Mouse (Mus musculus): ENCODE results near the gene Cox10. TPM values are rescaled to one million over a fixed set of nuclear protein-coding genes. Genes with fewer than 3 reads are reported as not detected.
"Not testable (repeated sequence)": the region's sequence is repeated elsewhere in the genome, so short reads cannot be mapped to it uniquely, and the experiment has no call there.

The Cox10 gene
- total RNA-seq (2022), result 10 to 100 TPM; 17.0 to 20.5 (median 19.6) TPM

DNA sequence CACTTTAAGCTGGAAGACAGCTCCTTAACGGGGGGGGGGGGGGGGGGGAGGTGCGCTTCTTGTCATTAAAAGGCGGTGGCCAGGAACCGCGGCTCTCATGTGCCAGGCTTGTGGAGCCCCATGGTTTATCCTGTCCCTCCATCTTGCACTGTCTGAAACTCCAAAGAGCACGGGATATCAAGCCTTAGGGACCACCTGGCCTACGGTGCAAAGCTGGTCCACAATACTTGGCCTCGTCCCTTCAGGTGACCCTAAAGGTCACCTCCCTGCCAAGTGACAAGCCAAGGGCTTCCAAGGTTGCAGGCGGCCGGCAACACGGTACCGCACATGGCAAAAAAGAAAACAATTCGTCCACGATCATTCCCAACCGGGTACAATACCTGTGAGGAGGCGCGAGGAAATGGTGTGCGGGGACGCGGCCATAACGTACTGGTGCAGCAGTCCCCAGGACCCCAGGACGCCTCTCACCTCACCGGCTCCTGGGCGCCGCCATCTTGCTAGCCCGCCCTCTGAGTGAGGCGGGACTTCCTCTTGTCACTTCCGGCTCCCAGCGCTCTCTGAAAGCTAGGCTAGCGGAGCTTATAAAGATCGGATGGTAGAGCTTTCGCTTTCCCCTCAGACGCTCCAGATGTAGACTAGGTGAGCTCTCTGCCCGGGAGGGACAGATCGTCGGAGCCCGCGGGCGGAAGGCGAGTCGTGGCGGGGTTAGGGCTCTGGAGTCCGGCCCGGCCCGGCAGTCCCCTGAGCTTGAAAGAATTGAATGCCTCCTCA lies at the start of gene Cox10:
Cox10 (minus strand) TSS at position 513 of the 771 bp plus-strand sequence.
- DNase-seq, result peak; percentile 79

DNA sequence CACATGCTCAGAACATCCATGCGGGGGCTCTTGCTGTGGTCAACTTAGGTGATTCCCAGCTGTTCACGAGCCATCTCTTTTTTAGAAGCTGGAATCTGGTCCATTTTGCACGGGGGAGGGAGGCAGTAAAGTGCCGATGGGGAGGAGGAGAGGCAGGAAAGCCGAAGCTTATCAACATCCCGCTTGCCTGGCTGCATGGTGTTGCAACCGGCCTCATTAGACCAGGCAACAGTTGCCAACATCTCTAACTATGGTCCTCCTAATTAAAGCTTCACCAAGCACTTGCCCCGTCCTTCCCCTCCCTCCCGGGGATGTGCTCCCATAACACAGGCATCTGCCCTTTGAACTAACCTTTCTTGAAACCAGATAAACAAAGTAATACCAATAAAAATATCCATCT lies 48.7 kb upstream of the Cox10 start:
- DNase-seq, result no peak

GRCm38 (mm10) chr11:64125471-64125870 lies 46.2 kb upstream of the Cox10 start:
- DNase-seq, result peak; percentile 4

DNA sequence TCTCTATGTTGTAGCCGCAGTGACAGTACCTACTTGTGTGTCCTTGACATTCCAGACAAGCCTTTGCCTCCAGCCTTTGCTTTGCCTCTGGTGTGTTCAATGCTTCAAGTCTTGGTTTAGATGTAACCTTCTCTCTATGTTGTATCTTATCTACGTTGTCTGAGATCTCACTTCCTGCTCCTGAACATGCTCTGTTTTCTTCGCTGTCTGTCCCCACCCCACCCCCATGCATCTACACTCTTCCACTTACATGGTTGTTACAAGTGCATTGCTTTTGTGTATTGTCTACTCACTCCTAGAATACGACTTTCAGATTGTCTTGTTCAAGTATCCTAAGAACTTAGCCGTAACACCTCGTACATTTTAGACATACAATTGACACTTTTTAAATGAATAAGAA lies 43.9 kb upstream of the Cox10 start:
- DNase-seq, result not testable (repeated sequence)

DNA sequence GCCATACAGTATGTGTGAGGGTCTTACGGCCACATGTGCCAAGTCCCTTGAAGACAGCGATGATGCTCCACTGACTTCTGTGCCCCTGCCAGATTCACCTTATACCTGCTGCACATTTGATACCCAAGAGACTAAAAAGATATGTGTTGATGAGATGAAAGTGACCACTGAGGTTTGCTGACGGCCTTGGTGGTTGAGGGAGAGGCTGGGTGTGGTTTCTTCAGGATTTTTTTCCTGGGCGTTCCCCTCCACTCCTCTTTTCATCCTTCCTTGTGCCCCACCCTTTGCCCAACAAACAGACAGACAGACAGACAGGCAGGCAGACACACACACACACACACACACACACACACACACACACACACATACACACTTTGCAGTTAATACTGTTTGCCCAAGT lies 37.4 kb upstream of the Cox10 start:
- DNase-seq, result no peak

GRCm38 (mm10) chr11:64115822-64116221 lies 36.6 kb upstream of the Cox10 start:
- no peak for DNase-seq

DNA sequence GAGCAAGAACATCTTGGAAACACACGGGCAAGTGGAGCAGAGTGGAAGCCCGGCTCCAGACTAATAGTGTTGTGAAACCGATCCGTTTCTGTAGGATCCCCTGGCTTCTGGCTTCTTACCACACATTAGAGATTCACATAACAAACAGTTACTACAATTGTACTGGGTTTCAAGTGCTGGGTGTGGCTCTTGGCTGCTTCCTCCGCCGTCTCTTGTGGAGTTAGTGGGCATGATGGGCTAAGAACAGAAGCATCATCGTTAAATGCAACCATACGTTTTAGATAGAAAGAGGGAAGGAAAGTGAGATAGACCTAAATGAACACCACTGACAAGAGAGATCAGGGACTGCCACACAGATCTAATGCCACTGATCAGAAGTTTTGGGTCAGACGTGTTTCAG lies 35.8 kb upstream of the Cox10 start:
- no peak for DNase-seq

DNA sequence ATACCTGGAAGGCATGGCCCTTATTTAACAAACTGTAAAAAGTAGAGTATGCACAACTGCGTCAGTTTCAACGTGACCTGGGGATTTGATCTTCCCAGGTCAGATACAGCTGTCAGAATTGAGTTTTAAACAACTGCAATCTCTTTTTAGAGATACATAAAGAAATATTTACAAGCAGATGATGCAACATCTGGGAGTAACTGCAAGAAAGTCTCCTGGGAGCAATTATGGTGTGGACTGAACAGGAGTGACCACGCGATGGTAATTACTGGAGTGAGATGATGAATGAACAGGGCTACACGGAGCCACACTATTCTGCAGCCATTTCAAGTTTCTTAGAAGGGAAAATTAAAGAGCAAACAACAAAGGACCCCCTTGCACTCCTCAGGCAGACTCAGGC lies 20.8 kb upstream of the Cox10 start:
- no peak for DNase-seq

GRCm38 (mm10) chr11:64093058-64093457 lies 13.8 kb upstream of the Cox10 start:
- no peak for DNase-seq

DNA sequence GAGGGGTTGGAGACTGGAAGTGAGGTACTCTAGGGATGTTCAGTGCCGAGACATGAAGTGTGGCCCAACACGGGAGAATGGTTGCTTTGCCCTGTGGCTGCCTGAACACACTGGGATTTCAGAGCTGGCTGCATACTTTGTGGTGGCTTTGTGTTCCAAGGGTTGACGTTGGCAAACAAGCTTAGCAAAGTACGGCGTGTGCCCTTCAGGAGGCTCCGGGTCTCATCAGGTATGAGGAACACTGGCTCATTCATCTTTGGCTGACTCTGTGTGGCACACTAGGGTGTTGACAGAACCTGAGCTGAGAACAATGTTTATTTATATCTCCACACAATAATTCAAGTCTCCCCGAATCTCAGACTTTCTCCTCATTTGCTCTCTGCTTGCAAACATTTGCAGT lies 11.9 kb upstream of the Cox10 start:
- DNase-seq, result no peak

DNA sequence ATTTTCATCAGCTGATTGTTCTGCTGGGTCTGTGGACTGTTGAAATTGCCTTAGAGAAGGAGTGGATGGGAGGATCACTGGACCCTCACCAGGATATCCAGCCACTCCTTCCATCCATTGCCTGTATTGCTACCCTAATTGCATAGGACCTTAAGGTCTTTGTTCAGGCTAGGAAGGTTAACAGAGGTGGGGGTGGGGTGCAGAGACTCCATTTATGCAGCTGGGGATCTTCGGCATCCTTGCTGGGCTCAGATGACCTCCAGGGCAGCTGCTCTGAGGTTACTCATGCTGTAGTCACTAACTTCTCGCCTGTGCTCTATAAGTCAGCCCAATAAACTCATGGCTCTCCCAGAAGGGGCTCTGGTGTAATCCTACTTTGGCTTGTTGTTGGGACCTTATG lies 10.4 kb upstream of the Cox10 start:
- DNase-seq, result no peak

DNA sequence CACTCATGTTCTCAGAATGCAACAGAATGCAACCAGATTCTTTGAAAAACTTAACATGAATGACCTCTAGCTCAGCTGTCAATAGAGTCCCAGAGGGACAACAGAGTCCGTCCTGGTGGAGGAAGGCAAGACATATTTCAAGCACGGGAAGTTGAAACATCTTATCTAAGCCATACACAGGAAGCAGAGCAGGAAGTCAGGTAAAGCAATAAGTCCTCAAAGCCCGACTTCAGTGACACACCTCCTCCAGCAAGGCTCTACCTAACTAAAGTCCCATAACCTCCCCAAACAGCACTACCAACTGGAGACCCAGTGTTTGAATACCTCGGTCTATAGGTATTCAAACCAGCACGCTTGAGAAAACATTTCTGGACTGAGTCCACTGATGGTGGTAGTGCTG lies 6.6 kb upstream of the Cox10 start:
- DNase-seq, result no peak

- no peak for DNase-seq
These were observed 436 bp upstream of the Cox10 start for GRCm38 (mm10) chr11:64079727-64080081.

DNA sequence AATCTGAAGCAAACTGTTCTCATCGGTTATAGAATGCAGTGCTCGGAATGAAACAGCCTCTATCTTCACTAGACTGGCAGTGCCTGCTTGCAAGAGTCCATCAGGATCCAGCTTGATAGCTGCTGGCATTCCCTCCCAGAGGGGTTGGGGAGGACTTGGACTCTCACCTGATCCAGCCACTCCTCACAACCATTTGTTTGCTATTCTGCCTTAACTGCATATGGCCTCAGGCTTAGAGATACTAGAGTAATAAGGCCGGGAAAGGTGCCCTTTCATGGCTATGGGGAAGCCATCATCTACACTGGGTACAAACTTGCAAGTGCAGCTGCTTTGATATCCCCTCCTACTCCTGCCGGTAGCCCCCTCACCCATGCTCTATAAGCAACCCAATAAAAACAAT lies 3.1 kb downstream of the Cox10 start:
- DNase-seq, result no peak

GRCm38 (mm10) chr11:64073379-64073778 lies 5.9 kb downstream of the Cox10 start:
- no peak for DNase-seq

DNA sequence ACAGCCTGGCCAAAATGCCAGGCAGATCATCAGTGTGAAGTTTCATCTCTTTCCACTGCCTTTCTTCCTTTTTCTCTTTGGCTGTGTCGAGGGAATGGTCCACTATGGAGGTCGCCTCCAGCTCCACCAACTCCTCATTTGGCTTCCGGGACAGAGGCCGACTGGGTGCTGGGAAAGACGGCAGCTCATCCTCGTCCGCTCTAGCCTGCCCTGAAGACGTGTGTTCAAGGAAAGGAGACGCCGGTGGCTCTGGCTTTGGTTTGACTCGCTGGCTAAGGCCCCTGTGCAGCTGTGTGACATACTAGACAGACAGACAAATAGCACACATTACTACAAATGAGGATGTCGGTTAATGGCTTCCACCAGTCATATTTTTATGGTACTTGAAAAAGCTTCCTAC lies 7.7 kb downstream of the Cox10 start:
- no peak for DNase-seq

- DNase-seq, result no peak
These were observed 13.3 kb downstream of the Cox10 start for GRCm38 (mm10) chr11:64066001-64066400.

GRCm38 (mm10) chr11:64063130-64063529 lies 16.1 kb downstream of the Cox10 start:
- no peak for DNase-seq

DNA sequence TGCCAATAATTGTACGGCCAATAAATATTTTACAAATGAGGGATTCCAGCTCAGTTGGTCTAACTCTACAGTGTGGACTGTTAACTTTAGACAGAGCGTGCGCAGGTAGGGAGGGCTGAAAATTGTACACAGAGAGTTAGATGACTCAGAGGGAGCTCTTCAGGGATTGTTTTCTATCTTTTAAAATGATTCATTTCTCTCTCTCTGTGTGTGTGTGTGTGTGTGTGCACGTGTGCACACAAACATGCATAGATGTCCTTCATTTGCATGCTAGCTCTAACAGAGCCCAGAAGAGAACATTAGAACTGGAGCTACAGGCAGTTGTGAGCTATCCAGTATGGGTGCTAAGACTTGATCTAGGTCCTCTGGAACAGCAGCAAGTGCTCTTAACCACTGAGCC lies 17.0 kb downstream of the Cox10 start:
- no peak for DNase-seq

DNA sequence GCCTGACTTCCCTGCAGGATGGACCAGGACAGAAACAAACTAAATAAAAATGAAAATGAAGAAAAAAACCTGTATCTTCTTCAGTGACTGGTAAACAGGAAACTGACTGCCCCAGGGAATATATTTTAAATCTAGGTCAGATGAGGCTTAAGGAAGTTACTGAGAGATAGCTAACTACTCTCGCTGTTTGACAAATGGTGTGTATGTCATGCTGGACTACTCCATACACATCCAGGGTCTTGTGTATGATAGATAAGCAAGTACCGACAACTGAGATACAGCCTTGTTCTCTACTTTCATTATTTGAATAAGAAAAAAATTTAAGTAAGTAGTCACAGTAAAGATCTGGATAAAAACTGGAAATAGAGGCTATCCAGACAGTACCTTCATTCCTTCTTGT lies 20.0 kb downstream of the Cox10 start:
- DNase-seq, result no peak

- no peak for DNase-seq
These were observed 20.8 kb downstream of the Cox10 start for GRCm38 (mm10) chr11:64058474-64058873.

- no peak for DNase-seq
These were observed 25.9 kb downstream of the Cox10 start for GRCm38 (mm10) chr11:64053371-64053770.

- DNase-seq, result no peak
These were observed 27.9 kb downstream of the Cox10 start for GRCm38 (mm10) chr11:64051195-64051968.

- DNase-seq, result no peak
These were observed 31.8 kb downstream of the Cox10 start for GRCm38 (mm10) chr11:64047432-64047831.
